Mouse (Mus musculus) CH12.LX (cell line): ENCODE results near the gene Rab5if. TPM values are rescaled to one million over a fixed set of nuclear protein-coding genes. Genes with fewer than 3 reads are reported as not detected.
"Not testable (repeated sequence)": the region's sequence is repeated elsewhere in the genome, so short reads cannot be mapped to it uniquely, and the experiment has no call there.

Experiments
- DNase-seq: peaks from one replicate; pipeline ENCODE4 v3.0.0-alpha.2; 2013; ENCODE audit errors: extremely low read depth
- H3K27ac ChIP-seq: 2 replicates; pipeline ENCODE4 v1.5.1; 2012; ENCODE audit warnings: low read depth, mild to moderate bottlenecking, control low read depth, moderate library complexity; ENCODE audit not compliant: insufficient read depth
- H3K27me3 ChIP-seq: replicated peaks from 2 replicates; pipeline ENCODE3; 2012; ENCODE audit warnings: inconsistent platforms
- H3K36me3 ChIP-seq, 2 experiments: replicated peaks in 1 of 2; 2 replicates each; pipeline versions ENCODE3 to v1.6.1; 2012; ENCODE audit warnings: inconsistent platforms in 1 of 2, low read length in 1 of 2, mild to moderate bottlenecking in 1 of 2, mixed read lengths in 1 of 2, moderate library complexity in 1 of 2; ENCODE audit not compliant: control insufficient read depth in 1 of 2, insufficient read depth in 1 of 2
- H3K4me1 ChIP-seq, 2 experiments: 2 replicates each; pipeline ENCODE4 v1.6.1; 2012; ENCODE audit warnings: inconsistent platforms in 1 of 2, moderate library complexity in 1 of 2; ENCODE audit not compliant: insufficient read depth in 2 of 2, control insufficient read depth in 1 of 2
- H3K4me2 ChIP-seq: 2 replicates; pipeline ENCODE4 v1.6.1; 2012; ENCODE audit warnings: low read depth, mild to moderate bottlenecking, control low read depth; ENCODE audit not compliant: poor library complexity, insufficient read depth, severe bottlenecking
- H3K4me3 ChIP-seq, 3 experiments: fragments of 150-350 bp in 1 of 3; sonication (generic) in 1 of 3; replicated peaks in 1 of 3; 2 replicates each; pipeline versions ENCODE3 to v1.5.1; 2011 to 2012; ENCODE audit warnings: low read depth in 2 of 3, low read length in 2 of 3, mild to moderate bottlenecking in 2 of 3, moderate library complexity in 2 of 3, control low read depth in 1 of 3, improper control_type of control experiment in 1 of 3, inconsistent platforms in 1 of 3, mixed read lengths in 1 of 3; ENCODE audit not compliant: poor library complexity in 1 of 3
- H3K79me2 ChIP-seq: replicated peaks from 2 replicates; pipeline ENCODE4 v1.6.1; 2012; ENCODE audit warnings: mild to moderate bottlenecking, moderate library complexity; ENCODE audit not compliant: control insufficient read depth, poor library complexity, insufficient read depth, severe bottlenecking; ENCODE audit errors: extremely low read depth
- H3K9ac ChIP-seq: 2 replicates; pipeline ENCODE4 v1.6.1; 2012; ENCODE audit warnings: low read depth, mild to moderate bottlenecking, control low read depth, moderate library complexity; ENCODE audit not compliant: insufficient read depth
- H3K9me3 ChIP-seq: replicated peaks from 2 replicates; pipeline ENCODE3; 2012; ENCODE audit warnings: low read length, inconsistent platforms, mixed read lengths
- BHLHE40 ChIP-seq: IDR thresholded peaks from 2 replicates; pipeline ENCODE4 v1.6.1; 2011; ENCODE audit warnings: mild to moderate bottlenecking, low read depth, low read length, improper control_type of control experiment
- CHD1 ChIP-seq: IDR thresholded peaks from 2 replicates; pipeline ENCODE4 v1.6.1; 2012; ENCODE audit warnings: low read depth, low read length, improper control_type of control experiment, inconsistent platforms
- CHD2 ChIP-seq: IDR thresholded peaks from 2 replicates; pipeline ENCODE4 v1.6.1; 2011; ENCODE audit warnings: low read length, improper control_type of control experiment
- CTCF ChIP-seq, 2 experiments: IDR thresholded peaks in 1 of 2; conservative IDR thresholded peaks in 1 of 2; 2 replicates each; pipeline ENCODE4 v1.5.1; 2011 to 2012; ENCODE audit warnings: low read depth in 2 of 2, low read length in 2 of 2, improper control_type of control experiment in 1 of 2, inconsistent platforms in 1 of 2, mild to moderate bottlenecking in 1 of 2, moderate library complexity in 1 of 2
- E2F4 ChIP-seq: IDR thresholded peaks from 2 replicates; pipeline ENCODE4 v1.6.1; 2011; ENCODE audit warnings: low read depth, low read length, improper control_type of control experiment; ENCODE audit not compliant: insufficient replicate concordance
- ELF1 ChIP-seq: IDR thresholded peaks from 2 replicates; pipeline ENCODE4 v1.6.1; 2014; ENCODE audit warnings: low read depth, mild to moderate bottlenecking, inconsistent platforms, low read length, improper control_type of control experiment
- ETS1 ChIP-seq: conservative IDR thresholded peaks from 2 replicates; pipeline ENCODE4 v1.6.1; 2012; ENCODE audit warnings: low read depth, mild to moderate bottlenecking, inconsistent platforms, low read length, improper control_type of control experiment, moderate library complexity
- KAT2A ChIP-seq: IDR thresholded peaks from 2 replicates; pipeline ENCODE4 v1.6.1; 2012; ENCODE audit warnings: low read length, improper control_type of control experiment, inconsistent platforms; ENCODE audit not compliant: insufficient replicate concordance
- MAZ ChIP-seq: IDR thresholded peaks from 2 replicates; pipeline ENCODE4 v1.6.1; 2012; ENCODE audit warnings: low read depth, mild to moderate bottlenecking, inconsistent platforms, low read length, improper control_type of control experiment, moderate library complexity
- MXI1 ChIP-seq: IDR thresholded peaks from 2 replicates; pipeline ENCODE4 v1.6.1; 2011; ENCODE audit warnings: mild to moderate bottlenecking, low read depth, low read length, improper control_type of control experiment
- NELFE ChIP-seq: IDR thresholded peaks from 2 replicates; pipeline ENCODE4 v1.6.1; 2011; ENCODE audit warnings: low read depth, low read length, improper control_type of control experiment
- NRF1 ChIP-seq: IDR thresholded peaks from 2 replicates; pipeline ENCODE4 v1.6.1; 2014; ENCODE audit warnings: low read depth, mild to moderate bottlenecking, inconsistent platforms, low read length, improper control_type of control experiment, moderate library complexity
- PAX5 ChIP-seq: IDR thresholded peaks from 2 replicates; pipeline ENCODE4 v1.6.1; 2012; ENCODE audit warnings: low read length, inconsistent platforms, mixed read lengths
- RAD21 ChIP-seq: IDR thresholded peaks from 2 replicates; pipeline ENCODE4 v1.6.1; 2011; ENCODE audit warnings: low read depth, mild to moderate bottlenecking, low read length, improper control_type of control experiment, moderate library complexity
- RCOR1 ChIP-seq: conservative IDR thresholded peaks from 2 replicates; pipeline ENCODE4 v1.6.1; 2012; ENCODE audit warnings: low read depth, mild to moderate bottlenecking, inconsistent platforms, low read length, improper control_type of control experiment
- TCF12 ChIP-seq: IDR thresholded peaks from 2 replicates; pipeline ENCODE4 v1.6.1; 2014; ENCODE audit warnings: low read depth, mild to moderate bottlenecking, inconsistent platforms, low read length, improper control_type of control experiment
- UBTF ChIP-seq: IDR thresholded peaks from 2 replicates; pipeline ENCODE4 v1.6.1; 2012; ENCODE audit warnings: low read depth, mild to moderate bottlenecking, inconsistent platforms, low read length, improper control_type of control experiment, moderate library complexity
- USF1 ChIP-seq: IDR thresholded peaks from 2 replicates; pipeline ENCODE4 v1.6.1; 2014; ENCODE audit warnings: low read depth, mild to moderate bottlenecking, inconsistent platforms, low read length, improper control_type of control experiment
- ZMIZ1 ChIP-seq: IDR thresholded peaks from 2 replicates; pipeline ENCODE4 v1.6.1; 2012; ENCODE audit warnings: low read depth, mild to moderate bottlenecking, inconsistent platforms, low read length, improper control_type of control experiment
- ZNF384 ChIP-seq: IDR thresholded peaks from 2 replicates; pipeline ENCODE4 v1.6.1; 2012; ENCODE audit warnings: low read depth, low read length, improper control_type of control experiment, inconsistent platforms
- dilution Hi-C: fragments of 300-500 bp; cut with MboI; formaldehyde crosslinking; loops from 2 replicates; pipeline ENCODE4 v1.14.3; 2020; ENCODE audit warnings: low sequenced_read_pairs; ENCODE audit not compliant: extremely low pct_unique_long_range_greater_than_20kb, extremely low pct_ligation_motif_present
- in situ Hi-C: fragments of 300-500 bp; cut with MboI; formaldehyde crosslinking; loops from 3 replicates; pipeline ENCODE4 v1.14.3; 2019; ENCODE audit warnings: low sequenced_read_pairs, low pct_ligation_motif_present, low pct_unique_long_range_greater_than_20kb, mixed read lengths
- polyA plus RNA-seq: library from polyadenylated mRNA; unstranded; fragments of >175 nt; gene quantifications from 2 replicates; pipeline ENCODE4 v1.2.1, GENCODE M21; 2012; ENCODE audit warnings: low read depth; ENCODE audit not compliant: insufficient read length
- total RNA-seq, 2 experiments: library from RNA; depleted of rRNA; stranded (reverse); fragments of 300-350 nt in 1 of 2; fragments of >200 nt in 1 of 2; gene quantifications; 2 replicates each; pipeline ENCODE4 v1.2.3; 2012 to 2014

Gene Rab5if
- total and polyA plus RNA-seq, 3 experiments: 111 to 205 (median 186) TPM

DNA sequence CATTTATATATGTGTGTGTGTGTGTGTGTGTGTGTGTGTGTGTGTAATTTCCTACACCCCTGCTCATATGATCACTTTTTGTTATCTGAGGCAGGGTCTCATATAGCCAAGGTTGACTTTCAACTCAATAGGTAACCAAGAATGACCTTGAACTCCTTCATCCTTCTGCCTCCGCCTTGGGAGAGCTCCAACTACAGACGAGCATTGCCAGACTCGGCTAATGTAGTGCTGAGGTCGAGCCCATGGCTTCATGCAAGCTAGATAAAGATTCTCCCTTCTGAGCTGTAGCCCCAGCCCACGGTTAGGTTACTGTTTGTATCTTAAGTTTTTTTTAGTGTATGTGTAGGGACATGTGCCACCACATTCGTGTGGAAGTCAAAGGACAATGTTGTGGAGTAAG is 39.0 kb downstream of the Rab5if start:
- in situ Hi-C loops: no loop called here
- H3K9me3 ChIP-seq: no peaks in the 10 kb centered on the region
- no peak for TF ChIP-seq UBTF
- TF ChIP-seq CTCF (conservative IDR thresholded peaks at IDR 0.05 in 1 of 2, IDR thresholded peaks at IDR 0.05 in 1 of 2; ENCODE audit: low read depth in 2 of 2, low read length in 2 of 2): no peak
- no peak for TF ChIP-seq E2F4
- TF ChIP-seq CHD1: no peak
- TF ChIP-seq NELFE: no peak
- TF ChIP-seq MAZ: no peak
- no peak for TF ChIP-seq TCF12
- no peak for TF ChIP-seq BHLHE40
- TF ChIP-seq ETS1: no peak
- no peak for TF ChIP-seq ZMIZ1
- no peak for TF ChIP-seq RAD21
- TF ChIP-seq MXI1: no peak
- TF ChIP-seq CHD2: no peak
- no peak for TF ChIP-seq USF1
- TF ChIP-seq ELF1: no peak
- TF ChIP-seq PAX5: no peak
- TF ChIP-seq ZNF384: no peak
- TF ChIP-seq NRF1: no peak
- no peak for TF ChIP-seq RCOR1
- TF ChIP-seq KAT2A: no peak
- TF ChIP-seq, all 38 proteins: peak for 0
- no peaks in the 10 kb centered on the region for H3K27me3 ChIP-seq
- dilution Hi-C loops: no loop called here
- no peak overlapping the region for H3K4me2 ChIP-seq
- H3K4me1 ChIP-seq: no peaks in the 10 kb centered on the region; a peak in 1 of 4 replicates
- H3K79me2 ChIP-seq: no peaks in the 10 kb centered on the region
- no peaks in the 10 kb centered on the region for H3K36me3 ChIP-seq
- H3K27ac ChIP-seq: no peak overlapping the region
- DNase-seq: no peak
- no peak overlapping the region for H3K4me3 ChIP-seq
- H3K9ac ChIP-seq: no peak overlapping the region

DNA sequence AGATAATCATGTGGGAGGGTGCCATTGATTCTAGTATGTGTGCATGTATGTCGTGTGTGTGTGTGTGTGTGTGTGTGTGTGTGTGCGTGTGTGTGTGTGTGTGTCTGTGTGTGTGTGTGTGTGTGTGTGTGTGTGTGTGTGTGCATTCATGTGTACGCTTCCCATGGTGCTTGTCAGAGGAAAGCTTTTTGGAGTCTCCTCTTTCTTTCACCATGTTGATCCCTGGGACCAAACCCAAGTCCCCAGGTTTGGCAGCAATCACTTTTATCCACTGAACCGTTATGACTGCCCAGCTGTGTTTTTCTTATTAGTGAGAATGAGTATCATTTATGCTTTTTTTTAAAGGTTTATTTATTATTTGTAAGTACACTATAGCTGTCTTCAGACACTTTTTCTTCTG is 39.5 kb downstream of the Rab5if start:
- H3K27me3 ChIP-seq, H3K4me1 ChIP-seq, H3K27ac ChIP-seq, H3K4me3 ChIP-seq, dilution Hi-C loops, H3K36me3 ChIP-seq, H3K9me3 ChIP-seq, in situ Hi-C loops, DNase-seq, H3K4me2 ChIP-seq, H3K9ac ChIP-seq, H3K79me2 ChIP-seq: not testable (repeated sequence)
